Mouse (Mus musculus) ES-Bruce4 (cell line): ENCODE data around the gene Dgkq. TPM values are rescaled to one million over a fixed set of nuclear protein-coding genes. Genes with fewer than 3 reads are reported as not detected.

Experiments used
- H3K27ac ChIP-seq: 2 replicates; pipeline ENCODE4 v1.5.1; 2012; ENCODE audit warnings: low read length, inconsistent platforms; ENCODE audit not compliant: insufficient read depth
- H3K27me3 ChIP-seq: 2 replicates; pipeline ENCODE4 v1.6.1; 2012; ENCODE audit warnings: mild to moderate bottlenecking, low read length, inconsistent platforms; ENCODE audit not compliant: control insufficient read depth, poor library complexity, insufficient read depth, severe bottlenecking
- H3K36me3 ChIP-seq: 2 replicates; pipeline ENCODE4 v1.6.1; 2012; ENCODE audit warnings: inconsistent platforms, mild to moderate bottlenecking, low read length, moderate library complexity; ENCODE audit not compliant: control insufficient read depth, poor library complexity, insufficient read depth, severe bottlenecking
- H3K4me1 ChIP-seq: one replicate; pipeline ENCODE4 v1.8.1; 2011; ENCODE audit warnings: low read length; ENCODE audit not compliant: control insufficient read depth, insufficient read depth
- H3K4me3 ChIP-seq: 2 replicates; pipeline ENCODE4 v1.5.1; 2011; ENCODE audit warnings: low read depth, mild to moderate bottlenecking, low read length
- H3K9ac ChIP-seq: 2 replicates; pipeline ENCODE4 v1.6.1; 2012; ENCODE audit warnings: low read depth, mild to moderate bottlenecking, inconsistent platforms; ENCODE audit not compliant: poor library complexity, severe bottlenecking
- H3K9me3 ChIP-seq: replicated peaks from 2 replicates; pipeline ENCODE4 v1.6.1; 2012; ENCODE audit warnings: mild to moderate bottlenecking, low read length, inconsistent platforms; ENCODE audit not compliant: control insufficient read depth, poor library complexity, insufficient read depth, severe bottlenecking
- CTCF ChIP-seq: IDR thresholded peaks from one replicate; pipeline ENCODE4 v1.8.1; 2011; ENCODE audit warnings: low read depth, low read length
- EP300 ChIP-seq: IDR thresholded peaks from 2 replicates; pipeline ENCODE4 v1.6.1; 2011; ENCODE audit warnings: low read depth, low read length; ENCODE audit not compliant: insufficient read depth
- POLR2A ChIP-seq: IDR thresholded peaks from one replicate; pipeline ENCODE4 v1.8.1; 2011; ENCODE audit warnings: low read length; ENCODE audit not compliant: insufficient read depth
- polyA plus RNA-seq: library from polyadenylated mRNA; stranded (reverse); fragments of >200 nt; gene quantifications from 2 replicates; pipeline ENCODE4 v1.2.4, GENCODE M21; 2011; ENCODE audit warnings: low read depth; ENCODE audit not compliant: missing spikeins, insufficient read depth, insufficient read length

Gene Dgkq
- polyA plus RNA-seq, 1 experiment = 6.5 TPM

DNA sequence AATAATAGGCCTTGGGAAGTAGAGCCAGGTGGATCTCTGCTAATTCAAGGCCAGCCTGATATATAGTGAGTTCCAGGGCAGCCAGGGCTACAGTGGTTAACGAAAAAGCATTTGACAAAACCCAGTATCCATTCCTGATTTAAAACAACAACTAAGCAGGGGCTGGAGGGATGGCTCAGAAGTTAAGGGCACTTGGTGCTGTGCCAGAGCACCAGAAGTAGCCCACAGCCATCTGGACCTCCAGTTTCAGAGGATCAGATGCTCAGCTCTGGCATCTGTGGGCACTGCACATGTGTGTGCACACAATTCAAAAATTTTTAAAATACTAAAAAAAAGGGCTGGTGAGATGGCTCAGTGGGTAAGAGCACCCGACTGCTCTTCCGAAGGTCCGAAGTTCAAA is 35.8 kb downstream of the Dgkq start:
- TF ChIP-seq POLR2A = no peak
- no peak for TF ChIP-seq CTCF
- no peak for TF ChIP-seq EP300
- H3K4me1 ChIP-seq = no peaks in the 10 kb centered on the region
- H3K27me3 ChIP-seq = no peaks in the 10 kb centered on the region
- H3K4me3 ChIP-seq = no peak overlapping the region
- no peaks in the 10 kb centered on the region for H3K36me3 ChIP-seq
- H3K9me3 ChIP-seq = no peaks in the 10 kb centered on the region
- H3K27ac ChIP-seq = no peak overlapping the region
- no peak overlapping the region for H3K9ac ChIP-seq

DNA sequence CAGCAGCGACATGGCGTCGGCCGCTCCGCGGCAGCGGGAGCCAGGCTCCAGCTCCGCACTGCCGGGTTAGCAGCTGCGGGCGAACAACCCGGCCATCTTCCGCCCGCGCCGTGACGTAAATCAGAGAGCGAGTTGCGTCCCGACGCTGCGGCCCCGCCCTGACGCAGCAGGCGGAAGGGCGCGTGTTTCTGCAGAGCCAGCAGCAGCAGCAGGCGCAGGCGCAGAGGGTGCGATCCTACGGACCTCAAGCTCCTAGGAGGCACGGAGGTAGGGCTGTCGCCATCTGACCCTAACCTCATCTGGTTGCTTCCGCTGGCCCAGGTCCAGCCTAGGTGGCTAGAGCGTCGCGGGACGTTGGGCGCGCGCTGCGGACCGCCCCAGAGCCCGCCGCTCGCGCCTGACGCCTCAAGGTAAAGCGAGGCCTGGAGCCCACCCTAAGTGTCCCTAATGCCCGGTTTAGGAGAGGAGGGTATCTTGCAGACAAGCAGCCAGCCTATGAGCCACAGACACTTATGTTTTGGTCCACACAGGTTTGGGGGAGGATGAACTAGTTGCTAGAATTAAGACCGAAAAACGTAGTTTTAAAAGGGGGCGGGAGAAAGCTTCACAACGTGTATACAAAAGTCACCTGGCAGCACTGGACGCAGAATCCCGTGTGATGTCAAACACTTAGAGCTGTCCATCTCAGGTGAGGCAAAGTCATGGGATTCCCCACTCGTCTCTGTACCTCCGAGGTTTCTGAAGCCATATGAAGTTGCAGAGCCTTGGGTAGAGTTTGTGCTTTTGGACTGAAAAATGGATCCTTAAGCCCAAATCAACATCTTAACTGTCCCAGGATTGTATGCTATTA is 39.6 kb downstream of the Dgkq start, which contains the start of the genes Gak and Tmem175:
TSS of gene Gak (minus strand) at position 122 of the 850 bp plus-strand sequence.
TSS of gene Tmem175 (plus strand) at position 137 of the 850 bp plus-strand sequence.
- TF ChIP-seq POLR2A (no peak), EP300 (0 out of 2 replicates have a peak, but pooled peaks have one; percentile 36)
- peak within 1 kb of the TSS; percentile 78 for H3K9ac ChIP-seq
- no peaks in the 10 kb centered on the region for H3K27me3 ChIP-seq
- peak within 1 kb of the TSS; percentile 90 for H3K4me3 ChIP-seq
- no peak within 1 kb of the TSS for H3K27ac ChIP-seq
- H3K4me1 ChIP-seq = no peaks in the 10 kb centered on the region
- no peaks in the 10 kb centered on the region for H3K36me3 ChIP-seq
- H3K9me3 ChIP-seq = no peaks in the 10 kb centered on the region

DNA sequence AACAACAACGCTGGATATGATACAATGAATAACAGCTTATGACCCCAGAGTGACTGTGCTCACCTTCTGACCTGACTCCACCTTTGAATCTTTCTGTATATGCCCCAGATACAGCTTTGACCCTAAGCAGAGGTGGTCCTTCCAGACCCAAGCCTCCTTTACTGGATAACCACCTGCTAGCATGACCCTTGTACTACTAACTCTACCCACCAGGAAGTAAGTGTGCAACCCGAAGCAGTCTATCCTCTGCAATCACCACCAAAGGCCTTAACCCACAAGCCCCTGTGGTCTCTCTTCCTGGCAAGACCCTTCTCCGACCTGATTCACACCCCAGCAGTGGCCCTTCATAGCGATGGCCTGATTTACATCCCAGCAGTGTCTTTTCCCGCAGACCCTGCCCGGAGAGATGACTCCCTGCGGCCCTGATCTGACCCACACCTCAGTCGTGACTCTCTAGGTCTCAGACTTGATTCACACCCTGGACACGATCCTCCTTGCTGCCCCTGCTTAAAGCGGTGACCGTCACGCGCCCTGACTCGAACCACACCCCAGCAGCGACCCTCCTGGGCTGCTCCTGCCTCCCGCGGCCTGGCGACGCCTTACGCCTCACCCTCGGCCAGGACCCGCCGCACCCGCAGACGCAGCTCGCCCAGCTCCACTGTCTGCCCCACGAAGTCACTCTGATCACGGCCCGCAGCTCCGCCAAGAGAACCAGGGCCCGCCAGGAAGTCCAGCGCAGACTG is 40.4 kb downstream of the Dgkq start:
- Histone ChIP-seq H3K9ac (peak overlapping the region; percentile 78), H3K9me3 (no peaks in the 10 kb centered on the region), H3K27ac (no peak overlapping the region), H3K27me3 (no peaks in the 10 kb centered on the region), H3K4me1 (no peaks in the 10 kb centered on the region), H3K4me3 (peak overlapping the region; percentile 90), H3K36me3 (peaks cover 5% of the 10 kb centered on the region; the same call in 1 of the 2 replicates)
- TF ChIP-seq EP300 = no peak
- no peak for TF ChIP-seq POLR2A
- TF ChIP-seq CTCF = no peak

DNA sequence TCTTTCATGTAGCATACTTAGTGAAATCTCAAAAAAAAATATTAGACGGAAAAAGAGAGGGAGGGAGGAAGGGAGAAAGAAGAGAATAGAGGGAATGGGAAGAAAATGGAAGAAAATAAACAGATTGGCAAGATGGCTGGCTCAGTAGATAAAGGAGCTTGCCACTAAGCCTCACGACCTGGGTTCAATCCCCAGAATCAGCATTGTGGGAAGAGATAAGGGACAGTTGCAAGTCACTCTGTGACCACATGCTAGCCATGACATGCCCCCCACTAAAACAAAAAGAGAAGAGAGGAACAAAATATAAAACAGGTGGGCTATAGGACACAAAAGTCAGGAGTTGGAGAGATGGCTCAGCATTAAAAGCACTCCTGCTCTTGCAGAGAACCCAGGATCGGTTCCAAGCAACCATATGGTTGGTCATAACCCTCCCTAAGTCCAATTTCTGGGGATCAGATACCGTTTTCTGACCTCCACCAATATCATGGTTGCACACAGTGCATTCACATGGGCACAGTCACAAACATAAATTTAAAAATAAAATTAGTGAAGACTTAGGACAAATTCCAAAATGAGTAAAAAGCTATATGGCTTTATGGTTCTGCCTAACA is 43.3 kb downstream of the Dgkq start:
- no peak overlapping the region for H3K9ac ChIP-seq
- H3K36me3 ChIP-seq = peaks cover 18% of the 10 kb centered on the region
- H3K4me1 ChIP-seq = no peaks in the 10 kb centered on the region
- no peak overlapping the region for H3K27ac ChIP-seq
- H3K9me3 ChIP-seq = no peaks in the 10 kb centered on the region
- H3K4me3 ChIP-seq = no peak overlapping the region
- no peaks in the 10 kb centered on the region for H3K27me3 ChIP-seq
- TF ChIP-seq POLR2A (no peak), CTCF (no peak), EP300 (no peak)

DNA sequence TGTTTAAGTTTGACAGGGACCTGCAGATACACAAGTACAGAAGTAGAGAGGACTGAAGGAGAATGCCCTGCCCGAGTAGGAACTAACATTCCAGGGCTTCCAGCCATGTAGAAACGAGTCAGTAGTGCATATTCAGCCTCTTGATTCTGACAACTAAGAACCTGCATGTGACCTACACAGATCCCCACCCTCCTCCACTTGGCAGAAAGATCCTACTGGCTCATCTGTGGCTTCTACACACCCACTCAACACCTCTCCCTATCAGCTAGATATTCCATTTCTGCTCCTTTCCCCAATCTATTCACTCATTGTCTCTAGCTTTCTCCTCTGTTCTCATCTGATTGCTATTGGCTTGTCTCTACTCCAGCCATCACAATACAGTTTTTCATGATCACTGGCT is 47.6 kb downstream of the Dgkq start:
- Histone ChIP-seq H3K27me3 (no peaks in the 10 kb centered on the region), H3K9me3 (no peaks in the 10 kb centered on the region), H3K9ac (no peak overlapping the region), H3K36me3 (peaks cover 30% of the 10 kb centered on the region), H3K4me1 (no peaks in the 10 kb centered on the region), H3K4me3 (no peak overlapping the region), H3K27ac (no peak overlapping the region)
- no peak for TF ChIP-seq POLR2A
- TF ChIP-seq EP300 = no peak
- TF ChIP-seq CTCF = no peak
